In genomic region chr1:193571088-193571487, GRCm38 (mm10) we compare ENCODE assay signal across 16 mouse cellular contexts.
"Had no signal": no experiment of that assay in that cellular context is flagged by ENCODE, and none has a peak within 500 bp of the region (broad histone marks: within the 10 kb centered on the region; RNA-seq: fewer than 3 reads in every experiment).

No protein-coding gene starts in this region.

- H3K4me3 ChIP-seq: neural tube, embryonic 13.5 days; neural tube, embryonic 15.5 days; stomach, embryonic 15.5 days had no signal

- H3K27ac ChIP-seq: neural tube, embryonic 13.5 days; neural tube, embryonic 15.5 days; stomach, embryonic 15.5 days; stomach, postnatal 0 days had no signal

- H3K9ac ChIP-seq: neural tube, embryonic 13.5 days; neural tube, embryonic 15.5 days; stomach, embryonic 15.5 days had no signal

- H3K27me3 ChIP-seq: neural tube, embryonic 13.5 days; neural tube, embryonic 15.5 days; stomach, embryonic 15.5 days had no signal

- DNase-seq: retina, postnatal 1 day; right cerebral cortex, adult 18-20 months; right cerebral cortex, postnatal 14 days; right cerebral cortex, postnatal 25 days; right cerebral cortex, postnatal 4 days; spleen, adult 18-20 months; thymus, adult 18-20 months; thymus, adult 2 months; thymus, postnatal 14 days; thymus, postnatal 25 days; thymus, postnatal 36 days; thymus, postnatal 4 days had no signal

- H3K36me3 ChIP-seq: neural tube, embryonic 13.5 days; neural tube, embryonic 15.5 days; stomach, embryonic 15.5 days had no signal

- H3K9me3 ChIP-seq: neural tube, embryonic 13.5 days; neural tube, embryonic 15.5 days; stomach, embryonic 15.5 days had no signal
